Mouse (Mus musculus) embryonic facial prominence, embryonic 11.5 days (tissue): ENCODE results near the gene Vil1. TPM values are rescaled to one million over a fixed set of nuclear protein-coding genes. Genes with fewer than 3 reads are reported as not detected.

ENCODE experiments used
- ATAC-seq: fragments of 200-750 bp; cut with Nextera tagmentation; replicated peaks from 2 replicates; pipeline ENCODE4 v1.8.0; 2017; ENCODE audit warnings: low read depth; ENCODE audit not compliant: insufficient number of reproducible peaks, low FRiP score, low TSS enrichment
- DNase-seq: peaks from one replicate; pipeline ENCODE4 v3.0.0-alpha.2; 2015; ENCODE audit warnings: low spot score
- H3K27ac ChIP-seq: fragments of 300-500 bp; sonication (generic); replicated peaks from 2 replicates; pipeline ENCODE4 v1.5.1; 2014; ENCODE audit warnings: mild to moderate bottlenecking, low read depth, low read length, control low read depth
- H3K27me3 ChIP-seq: fragments of 300-500 bp; sonication (generic); 2 replicates; pipeline ENCODE4 v1.6.1; 2014; ENCODE audit warnings: mild to moderate bottlenecking, low read length, moderate library complexity, mixed read lengths; ENCODE audit not compliant: control insufficient read depth, insufficient read depth
- H3K36me3 ChIP-seq: fragments of 300-500 bp; sonication (generic); replicated peaks from 2 replicates; pipeline ENCODE4 v1.6.1; 2014; ENCODE audit warnings: low read depth, mild to moderate bottlenecking, low read length, moderate library complexity, mixed read lengths; ENCODE audit not compliant: control insufficient read depth, insufficient read depth
- H3K4me1 ChIP-seq: fragments of 300-500 bp; sonication (generic); 2 replicates; pipeline ENCODE4 v1.6.1; 2014; ENCODE audit warnings: low read length, mixed read lengths; ENCODE audit not compliant: control insufficient read depth, insufficient read depth
- H3K4me2 ChIP-seq: fragments of 300-500 bp; sonication (generic); 2 replicates; pipeline ENCODE4 v1.6.1; 2014; ENCODE audit warnings: low read depth, mild to moderate bottlenecking, control low read depth, low read length, moderate library complexity
- H3K4me3 ChIP-seq: fragments of 300-500 bp; sonication (generic); 2 replicates; pipeline ENCODE4 v1.5.1; 2014; ENCODE audit warnings: low read depth, low read length, control low read depth
- H3K9ac ChIP-seq: fragments of 300-500 bp; sonication (generic); replicated peaks from 2 replicates; pipeline ENCODE4 v1.6.1; 2014; ENCODE audit warnings: mild to moderate bottlenecking, control low read depth, low read length
- H3K9me3 ChIP-seq: fragments of 300-500 bp; sonication (generic); replicated peaks from 2 replicates; pipeline ENCODE4 v1.6.1; 2016; ENCODE audit warnings: mild to moderate bottlenecking, low read length, inconsistent platforms, mixed read lengths; ENCODE audit not compliant: control insufficient read depth
- WGBS: fragments of 180-500 bp; shearing (Covaris S2); extraction: QIAGEN DNeasy Blood & Tissue Kit; methylation state at CpG from one replicate; pipeline ENCODE4 v1.1.7; 2014; 5-methylcytosine and 5-hydroxymethylcytosine counted together
- polyA plus RNA-seq: library from polyadenylated mRNA; unstranded; fragments of >200 nt; fragmentation: Nextera tagmentation; extraction: Ambion mirVana; gene quantifications from 2 replicates; pipeline ENCODE4 v1.2.1, GENCODE M21; 2014

Vil1 gene
- polyA plus RNA-seq, 1 experiment from 2014 or later, result 0.07 TPM

GRCm38 (mm10) chr1:74425845-74426244 is 16.7 kb downstream of the Vil1 start:
- ATAC-seq, result no peak
- H3K4me1 ChIP-seq, result no peaks in the 10 kb centered on the region
- H3K9me3 ChIP-seq, result no peaks in the 10 kb centered on the region
- no peak overlapping the region for H3K4me3 ChIP-seq
- DNase-seq, result no peak
- H3K27ac ChIP-seq, result no peak overlapping the region
- no peaks in the 10 kb centered on the region for H3K36me3 ChIP-seq
- H3K9ac ChIP-seq, result no peak overlapping the region
- no peak overlapping the region for H3K4me2 ChIP-seq
- 61% methylated on average over 7 of the region's 7 CpGs for WGBS
- H3K27me3 ChIP-seq, result no peaks in the 10 kb centered on the region

- no peaks in the 10 kb centered on the region for H3K36me3 ChIP-seq
- DNase-seq, result no peak
- ATAC-seq, result no peak
These were observed 24.0 kb downstream of the Vil1 start for GRCm38 (mm10) chr1:74433220-74433619.

GRCm38 (mm10) chr1:74434596-74434995 is 25.4 kb downstream of the Vil1 start:
- no peaks in the 10 kb centered on the region for H3K27me3 ChIP-seq
- H3K9ac ChIP-seq, result no peak overlapping the region
- H3K9me3 ChIP-seq, result no peaks in the 10 kb centered on the region
- WGBS, result 62% methylated on average over 5 of the region's 5 CpGs
- no peak overlapping the region for H3K4me2 ChIP-seq
- no peak for ATAC-seq
- H3K36me3 ChIP-seq, result 0 out of 2 replicates have a peak, but pooled peaks cover 2% of the 10 kb centered on the region
- H3K27ac ChIP-seq, result no peak overlapping the region
- DNase-seq, result no peak
- H3K4me3 ChIP-seq, result no peak overlapping the region
- no peaks in the 10 kb centered on the region for H3K4me1 ChIP-seq

More at GRCm38 (mm10) chr1:74433220-74433619, 24.0 kb downstream of the Vil1 start:
- WGBS, result 93% methylated on average over 6 of the region's 6 CpGs
- H3K27me3 ChIP-seq, result no peaks in the 10 kb centered on the region
- no peak overlapping the region for H3K4me2 ChIP-seq
- no peaks in the 10 kb centered on the region for H3K9me3 ChIP-seq
- H3K27ac ChIP-seq, result no peak overlapping the region
- H3K9ac ChIP-seq, result no peak overlapping the region
- no peaks in the 10 kb centered on the region for H3K4me1 ChIP-seq
- H3K4me3 ChIP-seq, result no peak overlapping the region

GRCm38 (mm10) chr1:74435563-74435962 is 26.4 kb downstream of the Vil1 start:
- WGBS, result 89% methylated on average over 6 of the region's 6 CpGs
- DNase-seq, result no peak

GRCm38 (mm10) chr1:74437702-74438427 is 28.7 kb downstream of the Vil1 start:
- Histone ChIP-seq H3K4me1 (no peaks in the 10 kb centered on the region), H3K4me3 (no peak overlapping the region), H3K9ac (no peak overlapping the region), H3K36me3 (0 out of 2 replicates have a peak, but pooled peaks cover 2% of the 10 kb centered on the region), H3K4me2 (no peak overlapping the region), H3K9me3 (no peaks in the 10 kb centered on the region), H3K27me3 (no peaks in the 10 kb centered on the region), H3K27ac (no peak overlapping the region)
- ATAC-seq, result no peak
- 86% methylated on average over 8 of the region's 8 CpGs for WGBS
- no peak for DNase-seq

More at GRCm38 (mm10) chr1:74435563-74435962, 26.4 kb downstream of the Vil1 start:
- H3K9ac ChIP-seq, result no peak overlapping the region
- no peak overlapping the region for H3K4me3 ChIP-seq
- no peak overlapping the region for H3K4me2 ChIP-seq
- H3K4me1 ChIP-seq, result no peaks in the 10 kb centered on the region
- no peak overlapping the region for H3K27ac ChIP-seq
- H3K27me3 ChIP-seq, result no peaks in the 10 kb centered on the region
- H3K9me3 ChIP-seq, result no peaks in the 10 kb centered on the region
- no peak for ATAC-seq
- 0 out of 2 replicates have a peak, but pooled peaks cover 2% of the 10 kb centered on the region for H3K36me3 ChIP-seq

GRCm38 (mm10) chr1:74439166-74439876 is 30.1 kb downstream of the Vil1 start:
- 0 out of 2 replicates have a peak, but pooled peaks cover 2% of the 10 kb centered on the region for H3K36me3 ChIP-seq
- no peak overlapping the region for H3K4me3 ChIP-seq
- H3K27me3 ChIP-seq, result no peaks in the 10 kb centered on the region
- 93% methylated on average over 19 of the region's 19 CpGs for WGBS
- no peak overlapping the region for H3K4me2 ChIP-seq
- no peak for ATAC-seq
- no peak overlapping the region for H3K9ac ChIP-seq
- no peak for DNase-seq
- no peaks in the 10 kb centered on the region for H3K4me1 ChIP-seq
- no peak overlapping the region for H3K27ac ChIP-seq
- no peaks in the 10 kb centered on the region for H3K9me3 ChIP-seq

GRCm38 (mm10) chr1:74444538-74444937 is 35.4 kb downstream of the Vil1 start:
- Histone ChIP-seq H3K4me3 (no peak overlapping the region), H3K27me3 (no peaks in the 10 kb centered on the region), H3K36me3 (peaks cover 4% of the 10 kb centered on the region), H3K4me1 (no peaks in the 10 kb centered on the region), H3K9ac (no peak overlapping the region), H3K27ac (no peak overlapping the region), H3K9me3 (no peaks in the 10 kb centered on the region), H3K4me2 (no peak overlapping the region)
- WGBS, result 90% methylated on average over 2 of the region's 2 CpGs
- DNase-seq (no peak), ATAC-seq (no peak)

- Histone ChIP-seq H3K9ac (no peak overlapping the region), H3K27me3 (no peaks in the 10 kb centered on the region), H3K36me3 (peaks cover 4% of the 10 kb centered on the region; the same call in 1 of the 2 replicates), H3K4me1 (no peaks in the 10 kb centered on the region), H3K4me2 (no peak overlapping the region), H3K9me3 (no peaks in the 10 kb centered on the region), H3K4me3 (no peak overlapping the region), H3K27ac (no peak overlapping the region)
- ATAC-seq (no peak), DNase-seq (peak; percentile 50)
- 54% methylated on average over 4 of the region's 4 CpGs for WGBS
These were observed 43.5 kb downstream of the Vil1 start for GRCm38 (mm10) chr1:74452611-74453045.
